Mouse (Mus musculus): ENCODE results near the gene Adh1.

The Adh1 gene

GRCm38 (mm10) chr3:138241371-138241770 is 19.4 kb upstream of the Adh1 start:
- DNase-seq (ENCODE audit: low spot score in 2 of 2): no peak

- no peak for DNase-seq (ENCODE audit: low spot score in 2 of 2)
Observed at GRCm38 (mm10) chr3:138242021-138242726, 18.6 kb upstream of the Adh1 start.

- DNase-seq (ENCODE audit: low spot score in 2 of 2): no peak
Observed at GRCm38 (mm10) chr3:138242933-138243332, 17.9 kb upstream of the Adh1 start.

GRCm38 (mm10) chr3:138244338-138244874 is 16.4 kb upstream of the Adh1 start:
- no peak for DNase-seq (ENCODE audit: low spot score in 2 of 2)

GRCm38 (mm10) chr3:138246511-138247020 is 14.2 kb upstream of the Adh1 start:
- DNase-seq (ENCODE audit: low spot score in 2 of 2): no peak

- no peak for DNase-seq (ENCODE audit: low spot score in 2 of 2)
Observed at GRCm38 (mm10) chr3:138247241-138247640, 13.6 kb upstream of the Adh1 start.

GRCm38 (mm10) chr3:138248011-138248410 is 12.8 kb upstream of the Adh1 start:
- no peak for DNase-seq (ENCODE audit: low spot score in 2 of 2)

GRCm38 (mm10) chr3:138248746-138249145 is 12.0 kb upstream of the Adh1 start:
- DNase-seq (ENCODE audit: low spot score in 2 of 2): no peak

- DNase-seq (ENCODE audit: low spot score in 2 of 2): no peak
Observed at GRCm38 (mm10) chr3:138251156-138251555, 9.6 kb upstream of the Adh1 start.

GRCm38 (mm10) chr3:138254205-138254604 is 6.6 kb upstream of the Adh1 start:
- DNase-seq (ENCODE audit: low spot score in 2 of 2): no peak

GRCm38 (mm10) chr3:138255366-138255765 is 5.4 kb upstream of the Adh1 start:
- DNase-seq (ENCODE audit: low spot score in 2 of 2): no peak

- DNase-seq (ENCODE audit: low spot score in 2 of 2): no peak
Observed at GRCm38 (mm10) chr3:138255780-138256550, 4.8 kb upstream of the Adh1 start.

- no peak for DNase-seq (ENCODE audit: low spot score in 2 of 2)
Observed at GRCm38 (mm10) chr3:138262568-138262967, 1.8 kb downstream of the Adh1 start.

- DNase-seq (ENCODE audit: low spot score in 2 of 2): no peak
Observed at GRCm38 (mm10) chr3:138263154-138263930, 2.6 kb downstream of the Adh1 start.

- no peak for DNase-seq (ENCODE audit: low spot score in 2 of 2)
Observed at GRCm38 (mm10) chr3:138264648-138265047, 3.9 kb downstream of the Adh1 start.

GRCm38 (mm10) chr3:138270507-138270906 is 9.7 kb downstream of the Adh1 start:
- no peak for DNase-seq (ENCODE audit: low spot score in 2 of 2)

GRCm38 (mm10) chr3:138271297-138271696 is 10.5 kb downstream of the Adh1 start:
- no peak for DNase-seq (ENCODE audit: low spot score in 2 of 2)

- DNase-seq (ENCODE audit: low spot score in 2 of 2): no peak
Observed at GRCm38 (mm10) chr3:138273080-138273479, 12.3 kb downstream of the Adh1 start.

- no peak for DNase-seq (ENCODE audit: low spot score in 2 of 2)
Observed at GRCm38 (mm10) chr3:138275100-138275499, 14.3 kb downstream of the Adh1 start.

- no peak for DNase-seq (ENCODE audit: low spot score in 2 of 2)
Observed at GRCm38 (mm10) chr3:138282556-138282955, 21.8 kb downstream of the Adh1 start.

- DNase-seq (ENCODE audit: low spot score in 2 of 2): no peak
Observed at GRCm38 (mm10) chr3:138283831-138284230, 23.0 kb downstream of the Adh1 start.

- DNase-seq (ENCODE audit: low spot score in 2 of 2): no peak
Observed at GRCm38 (mm10) chr3:138285986-138286385, 25.2 kb downstream of the Adh1 start.
